Mouse (Mus musculus): ENCODE measurements around the gene Tsnax. TPM values are rescaled to one million over a fixed set of nuclear protein-coding genes. Genes with fewer than 3 reads are reported as not detected.

Tsnax gene
- total and polyA plus RNA-seq, 3 experiments: 105 to 160 TPM; not detected in 1

DNA sequence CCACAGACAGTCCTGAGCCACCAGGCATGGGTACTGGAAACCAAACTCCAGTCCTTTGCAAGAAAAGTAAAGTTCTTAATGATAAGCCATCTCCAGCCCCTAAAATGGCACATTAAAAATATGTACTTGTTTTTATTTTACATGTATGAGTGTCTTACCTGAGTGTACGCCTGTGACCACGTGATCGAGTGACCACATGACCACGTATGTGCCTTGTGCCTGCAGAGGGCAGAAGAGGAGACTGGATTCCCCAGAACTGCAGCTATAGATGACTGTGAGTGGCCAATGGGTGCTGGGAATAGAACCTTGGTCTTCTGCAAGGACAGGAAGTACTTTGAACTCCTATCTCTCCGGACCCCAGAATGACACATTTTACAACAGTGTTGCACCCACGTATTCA lies 36.6 kb upstream of the Tsnax start:
- TF ChIP-seq MEF2A (IDR thresholded peaks at IDR 0.05; ENCODE audit: extremely low read depth, insufficient replicate concordance, low read depth, low read length, poor library complexity, severe bottlenecking) (no peak), USF2 (IDR thresholded peaks at IDR 0.05; ENCODE audit: borderline replicate concordance in 1 of 2, insufficient read depth in 1 of 2, low read depth in 1 of 2, low read length in 2 of 2) (0 out of 4 replicates have a peak, but pooled peaks of 1 of the 2 experiments have one; percentile 16), USF1 (IDR thresholded peaks at IDR 0.05; ENCODE audit: low read depth, low read length) (peak; percentile 71; the same call in 1 of the 2 replicates)
- Histone ChIP-seq H3K36me3 (ENCODE audit: control insufficient read depth in 1 of 2, insufficient read depth in 2 of 2, low read length in 2 of 2) (peaks cover 0 to 8% of the 10 kb centered on the region in 2 experiments; a peak in 2 of 4 replicates), H3K27ac (ENCODE audit: control insufficient read depth, low read depth, low read length) (no peak overlapping the region), H3K4me1 (ENCODE audit: control insufficient read depth in 1 of 2, insufficient read depth in 2 of 2, low read length in 2 of 2) (peaks cover 6 to 16% of the 10 kb centered on the region in 2 experiments), H3K9me3 (replicated peaks; ENCODE audit: insufficient read depth, low read length) (no peaks in the 10 kb centered on the region), H3K9ac (ENCODE audit: control insufficient read depth, low read depth, low read length, poor library complexity, severe bottlenecking) (no peak overlapping the region), H3K79me2 (ENCODE audit: control insufficient read depth, insufficient read depth, low read length, poor library complexity) (no peaks in the 10 kb centered on the region), H3K4me3 (ENCODE audit: control insufficient read depth in 1 of 2, insufficient read depth in 1 of 2, low read depth in 2 of 2, low read length in 2 of 2) (no peak overlapping the region), H3K27me3 (ENCODE audit: control insufficient read depth in 1 of 2, insufficient read depth in 2 of 2, low read length in 2 of 2) (no peaks in the 10 kb centered on the region)
- DNase-seq (ENCODE audit: low read depth, low spot score): no peak

DNA sequence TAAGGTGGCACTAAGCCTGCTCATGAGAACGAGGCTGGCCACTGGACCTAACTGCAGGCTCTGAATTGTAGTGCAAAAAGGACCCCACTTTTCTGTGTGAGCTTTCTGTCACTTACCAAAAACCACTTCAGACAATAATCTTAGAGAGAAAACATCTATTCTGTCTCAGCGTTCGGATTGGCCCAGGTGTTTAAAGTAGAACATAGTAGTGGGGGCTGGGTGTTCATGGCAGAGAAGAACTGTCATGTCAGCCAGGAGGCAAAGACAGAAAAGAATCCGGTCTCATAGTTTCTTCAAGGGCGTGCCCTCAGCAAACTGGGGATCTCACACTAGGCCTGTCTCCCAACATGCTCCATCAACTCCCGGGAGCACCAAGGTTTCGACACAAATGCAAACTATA lies 34.8 kb upstream of the Tsnax start:
- TF ChIP-seq CHD2 (IDR thresholded peaks at IDR 0.05; ENCODE audit: low read length): no peak
- TF ChIP-seq MAX (IDR thresholded peaks at IDR 0.05; ENCODE audit: low read length): no peak
- TF ChIP-seq SIN3A (IDR thresholded peaks at IDR 0.05; ENCODE audit: low read length): no peak
- no peak for TF ChIP-seq TCF12 (IDR thresholded peaks at IDR 0.05; ENCODE audit: low read depth, low read length)
- no peak for TF ChIP-seq SMC3 (IDR thresholded peaks at IDR 0.05; ENCODE audit: low read depth, low read length)
- TF ChIP-seq POLR2AphosphoS2 (IDR thresholded peaks at IDR 0.05; ENCODE audit: low read length): no peak
- no peak for TF ChIP-seq ELF1 (IDR thresholded peaks at IDR 0.05; ENCODE audit: low read depth, low read length)
- TF ChIP-seq TBP (IDR thresholded peaks at IDR 0.05; ENCODE audit: low read depth, low read length): no peak
- no peak for TF ChIP-seq CTCF (IDR thresholded peaks at IDR 0.05 in 2 of 3, conservative IDR thresholded peaks at IDR 0.05 in 1 of 3; ENCODE audit: control insufficient read depth in 1 of 3, insufficient read depth in 1 of 3, low read depth in 2 of 3, low read length in 3 of 3, poor library complexity in 1 of 3, severe bottlenecking in 1 of 3)
- no peak overlapping the region for H3K4me3 ChIP-seq (ENCODE audit: control insufficient read depth in 1 of 2, insufficient read depth in 1 of 2, low read depth in 2 of 2, low read length in 2 of 2)
- no peaks in the 10 kb centered on the region for H3K79me2 ChIP-seq (ENCODE audit: control insufficient read depth, insufficient read depth, low read length, poor library complexity)
- H3K27ac ChIP-seq (ENCODE audit: control insufficient read depth, low read depth, low read length): no peak overlapping the region
- H3K4me1 ChIP-seq (ENCODE audit: control insufficient read depth in 1 of 2, insufficient read depth in 2 of 2, low read length in 2 of 2): peaks cover 6 to 16% of the 10 kb centered on the region in 2 experiments
- no peak overlapping the region for H3K9ac ChIP-seq (ENCODE audit: control insufficient read depth, low read depth, low read length, poor library complexity, severe bottlenecking)
- H3K9me3 ChIP-seq (replicated peaks; ENCODE audit: insufficient read depth, low read length): no peaks in the 10 kb centered on the region
- H3K27me3 ChIP-seq (ENCODE audit: control insufficient read depth in 1 of 2, insufficient read depth in 2 of 2, low read length in 2 of 2): no peaks in the 10 kb centered on the region
- DNase-seq (ENCODE audit: low read depth, low spot score): no peak
- peaks cover 0 to 8% of the 10 kb centered on the region in 2 experiments; a peak in 2 of 4 replicates for H3K36me3 ChIP-seq (ENCODE audit: control insufficient read depth in 1 of 2, insufficient read depth in 2 of 2, low read length in 2 of 2)

DNA sequence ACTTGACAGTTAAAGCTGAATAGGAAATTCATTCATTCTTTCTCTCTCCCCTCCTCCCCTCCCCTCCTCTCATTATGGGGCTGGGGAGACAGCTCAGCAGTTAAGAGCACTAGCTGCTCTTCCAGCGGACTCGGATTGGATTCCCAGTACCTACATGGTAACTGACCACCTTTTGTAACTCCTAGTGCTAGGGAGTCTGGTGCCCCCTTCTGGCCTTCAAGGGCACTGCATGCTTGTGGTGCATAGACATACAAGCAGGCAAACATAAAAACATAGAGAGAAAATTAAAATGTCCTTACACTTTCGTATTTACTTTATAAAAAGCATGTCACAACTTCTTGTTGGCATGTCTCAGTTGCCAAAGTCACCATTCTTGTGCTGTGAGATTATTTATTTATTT lies 32.8 kb upstream of the Tsnax start:
- Histone ChIP-seq H3K4me3 (ENCODE audit: control insufficient read depth in 1 of 2, insufficient read depth in 1 of 2, low read depth in 2 of 2, low read length in 2 of 2) (no peak overlapping the region), H3K27me3 (ENCODE audit: control insufficient read depth in 1 of 2, insufficient read depth in 2 of 2, low read length in 2 of 2) (peaks cover 3 to 4% of the 10 kb centered on the region in 2 experiments; a peak in 3 of 4 replicates), H3K4me1 (ENCODE audit: control insufficient read depth in 1 of 2, insufficient read depth in 2 of 2, low read length in 2 of 2) (peaks cover 3 to 6% of the 10 kb centered on the region in 2 experiments), H3K36me3 (ENCODE audit: control insufficient read depth in 1 of 2, insufficient read depth in 2 of 2, low read length in 2 of 2) (no peaks in the 10 kb centered on the region), H3K9me3 (replicated peaks; ENCODE audit: insufficient read depth, low read length) (no peaks in the 10 kb centered on the region), H3K27ac (ENCODE audit: control insufficient read depth, low read depth, low read length) (no peak overlapping the region), H3K79me2 (ENCODE audit: control insufficient read depth, insufficient read depth, low read length, poor library complexity) (no peaks in the 10 kb centered on the region), H3K9ac (ENCODE audit: control insufficient read depth, low read depth, low read length, poor library complexity, severe bottlenecking) (no peak overlapping the region)
- TF ChIP-seq RAD21 (IDR thresholded peaks at IDR 0.05; ENCODE audit: low read depth, low read length): peak; percentile 49
- no peak for TF ChIP-seq JUND (IDR thresholded peaks at IDR 0.05; ENCODE audit: low read depth, low read length)
- TF ChIP-seq ZC3H11A (IDR thresholded peaks at IDR 0.05; ENCODE audit: low read depth, low read length): peak; percentile 44
- TF ChIP-seq MEF2A (IDR thresholded peaks at IDR 0.05; ENCODE audit: extremely low read depth, insufficient replicate concordance, low read depth, low read length, poor library complexity, severe bottlenecking): no peak
- no peak for TF ChIP-seq MYC (IDR thresholded peaks at IDR 0.05; ENCODE audit: low read depth, low read length)
- TF ChIP-seq SMC3 (IDR thresholded peaks at IDR 0.05; ENCODE audit: low read depth, low read length): peak; percentile 48
- TF ChIP-seq CTCF (IDR thresholded peaks at IDR 0.05 in 2 of 3, conservative IDR thresholded peaks at IDR 0.05 in 1 of 3; ENCODE audit: control insufficient read depth in 1 of 3, insufficient read depth in 1 of 3, low read depth in 2 of 3, low read length in 3 of 3, poor library complexity in 1 of 3, severe bottlenecking in 1 of 3): peak; percentile 58 to 70 (median 62)
- TF ChIP-seq USF1 (IDR thresholded peaks at IDR 0.05; ENCODE audit: low read depth, low read length): no peak
- peak; percentile 51 for DNase-seq (ENCODE audit: low read depth, low spot score)
